Mouse (Mus musculus) CH12.LX (cell line): ENCODE data around the gene Zfp454. TPM values are rescaled to one million over a fixed set of nuclear protein-coding genes. Genes with fewer than 3 reads are reported as not detected.

Experiments used
- DNase-seq: peaks from one replicate; pipeline ENCODE4 v3.0.0-alpha.2; 2013; ENCODE audit errors: extremely low read depth
- H3K27ac ChIP-seq: 2 replicates; pipeline ENCODE4 v1.5.1; 2012; ENCODE audit warnings: low read depth, mild to moderate bottlenecking, control low read depth, moderate library complexity; ENCODE audit not compliant: insufficient read depth
- H3K27me3 ChIP-seq: replicated peaks from 2 replicates; pipeline ENCODE3; 2012; ENCODE audit warnings: inconsistent platforms
- H3K36me3 ChIP-seq, 2 experiments: replicated peaks in 1 of 2; 2 replicates each; pipeline versions ENCODE3 to v1.6.1; 2012; ENCODE audit warnings: inconsistent platforms in 1 of 2, low read length in 1 of 2, mild to moderate bottlenecking in 1 of 2, mixed read lengths in 1 of 2, moderate library complexity in 1 of 2; ENCODE audit not compliant: control insufficient read depth in 1 of 2, insufficient read depth in 1 of 2
- H3K4me1 ChIP-seq, 2 experiments: 2 replicates each; pipeline ENCODE4 v1.6.1; 2012; ENCODE audit warnings: inconsistent platforms in 1 of 2, moderate library complexity in 1 of 2; ENCODE audit not compliant: insufficient read depth in 2 of 2, control insufficient read depth in 1 of 2
- H3K4me2 ChIP-seq: 2 replicates; pipeline ENCODE4 v1.6.1; 2012; ENCODE audit warnings: low read depth, mild to moderate bottlenecking, control low read depth; ENCODE audit not compliant: poor library complexity, insufficient read depth, severe bottlenecking
- H3K4me3 ChIP-seq, 3 experiments: fragments of 150-350 bp in 1 of 3; sonication (generic) in 1 of 3; replicated peaks in 1 of 3; 2 replicates each; pipeline versions ENCODE3 to v1.5.1; 2011 to 2012; ENCODE audit warnings: low read depth in 2 of 3, low read length in 2 of 3, mild to moderate bottlenecking in 2 of 3, moderate library complexity in 2 of 3, control low read depth in 1 of 3, improper control_type of control experiment in 1 of 3, inconsistent platforms in 1 of 3, mixed read lengths in 1 of 3; ENCODE audit not compliant: poor library complexity in 1 of 3
- H3K79me2 ChIP-seq: replicated peaks from 2 replicates; pipeline ENCODE4 v1.6.1; 2012; ENCODE audit warnings: mild to moderate bottlenecking, moderate library complexity; ENCODE audit not compliant: control insufficient read depth, poor library complexity, insufficient read depth, severe bottlenecking; ENCODE audit errors: extremely low read depth
- H3K9ac ChIP-seq: 2 replicates; pipeline ENCODE4 v1.6.1; 2012; ENCODE audit warnings: low read depth, mild to moderate bottlenecking, control low read depth, moderate library complexity; ENCODE audit not compliant: insufficient read depth
- H3K9me3 ChIP-seq: replicated peaks from 2 replicates; pipeline ENCODE3; 2012; ENCODE audit warnings: low read length, inconsistent platforms, mixed read lengths
- CTCF ChIP-seq, 2 experiments: IDR thresholded peaks in 1 of 2; conservative IDR thresholded peaks in 1 of 2; 2 replicates each; pipeline ENCODE4 v1.5.1; 2011 to 2012; ENCODE audit warnings: low read depth in 2 of 2, low read length in 2 of 2, improper control_type of control experiment in 1 of 2, inconsistent platforms in 1 of 2, mild to moderate bottlenecking in 1 of 2, moderate library complexity in 1 of 2
- ELF1 ChIP-seq: IDR thresholded peaks from 2 replicates; pipeline ENCODE4 v1.6.1; 2014; ENCODE audit warnings: low read depth, mild to moderate bottlenecking, inconsistent platforms, low read length, improper control_type of control experiment
- EP300 ChIP-seq: IDR thresholded peaks from 2 replicates; pipeline ENCODE4 v1.6.1; 2011; ENCODE audit warnings: low read length, improper control_type of control experiment
- ETS1 ChIP-seq: conservative IDR thresholded peaks from 2 replicates; pipeline ENCODE4 v1.6.1; 2012; ENCODE audit warnings: low read depth, mild to moderate bottlenecking, inconsistent platforms, low read length, improper control_type of control experiment, moderate library complexity
- IRF4 ChIP-seq: IDR thresholded peaks from 2 replicates; pipeline ENCODE4 v1.6.1; 2014; ENCODE audit warnings: low read depth, mild to moderate bottlenecking, inconsistent platforms, low read length, improper control_type of control experiment
- MYC ChIP-seq: IDR thresholded peaks from 2 replicates; pipeline ENCODE4 v1.6.1; 2011; ENCODE audit warnings: low read depth, mild to moderate bottlenecking, improper control_type of control experiment, low read length
- POLR2A ChIP-seq: IDR thresholded peaks from 2 replicates; pipeline ENCODE4 v1.6.1; 2011; ENCODE audit warnings: low read depth, mild to moderate bottlenecking, improper control_type of control experiment, low read length
- POLR2AphosphoS2 ChIP-seq: IDR thresholded peaks from 2 replicates; pipeline ENCODE4 v1.6.1; 2011; ENCODE audit warnings: low read depth, low read length, improper control_type of control experiment
- SIN3A ChIP-seq: IDR thresholded peaks from 2 replicates; pipeline ENCODE4 v1.6.1; 2012; ENCODE audit warnings: low read length, improper control_type of control experiment, inconsistent platforms
- SMC3 ChIP-seq: IDR thresholded peaks from 2 replicates; pipeline ENCODE4 v1.6.1; 2011; ENCODE audit warnings: low read depth, low read length, improper control_type of control experiment
- TBP ChIP-seq: conservative IDR thresholded peaks from 2 replicates; pipeline ENCODE4 v1.6.1; 2011; ENCODE audit warnings: low read depth, low read length, improper control_type of control experiment
- TCF12 ChIP-seq: IDR thresholded peaks from 2 replicates; pipeline ENCODE4 v1.6.1; 2014; ENCODE audit warnings: low read depth, mild to moderate bottlenecking, inconsistent platforms, low read length, improper control_type of control experiment
- UBTF ChIP-seq: IDR thresholded peaks from 2 replicates; pipeline ENCODE4 v1.6.1; 2012; ENCODE audit warnings: low read depth, mild to moderate bottlenecking, inconsistent platforms, low read length, improper control_type of control experiment, moderate library complexity
- USF1 ChIP-seq: IDR thresholded peaks from 2 replicates; pipeline ENCODE4 v1.6.1; 2014; ENCODE audit warnings: low read depth, mild to moderate bottlenecking, inconsistent platforms, low read length, improper control_type of control experiment
- ZMIZ1 ChIP-seq: IDR thresholded peaks from 2 replicates; pipeline ENCODE4 v1.6.1; 2012; ENCODE audit warnings: low read depth, mild to moderate bottlenecking, inconsistent platforms, low read length, improper control_type of control experiment
- dilution Hi-C: fragments of 300-500 bp; cut with MboI; formaldehyde crosslinking; loops from 2 replicates; pipeline ENCODE4 v1.14.3; 2020; ENCODE audit warnings: low sequenced_read_pairs; ENCODE audit not compliant: extremely low pct_unique_long_range_greater_than_20kb, extremely low pct_ligation_motif_present
- in situ Hi-C: fragments of 300-500 bp; cut with MboI; formaldehyde crosslinking; loops from 3 replicates; pipeline ENCODE4 v1.14.3; 2019; ENCODE audit warnings: low sequenced_read_pairs, low pct_ligation_motif_present, low pct_unique_long_range_greater_than_20kb, mixed read lengths
- polyA plus RNA-seq: library from polyadenylated mRNA; unstranded; fragments of >175 nt; gene quantifications from 2 replicates; pipeline ENCODE4 v1.2.1, GENCODE M21; 2012; ENCODE audit warnings: low read depth; ENCODE audit not compliant: insufficient read length
- total RNA-seq, 2 experiments: library from RNA; depleted of rRNA; stranded (reverse); fragments of 300-350 nt in 1 of 2; fragments of >200 nt in 1 of 2; gene quantifications; 2 replicates each; pipeline ENCODE4 v1.2.3; 2012 to 2014

Gene Zfp454
- total and polyA plus RNA-seq, 3 experiments: not detected

DNA sequence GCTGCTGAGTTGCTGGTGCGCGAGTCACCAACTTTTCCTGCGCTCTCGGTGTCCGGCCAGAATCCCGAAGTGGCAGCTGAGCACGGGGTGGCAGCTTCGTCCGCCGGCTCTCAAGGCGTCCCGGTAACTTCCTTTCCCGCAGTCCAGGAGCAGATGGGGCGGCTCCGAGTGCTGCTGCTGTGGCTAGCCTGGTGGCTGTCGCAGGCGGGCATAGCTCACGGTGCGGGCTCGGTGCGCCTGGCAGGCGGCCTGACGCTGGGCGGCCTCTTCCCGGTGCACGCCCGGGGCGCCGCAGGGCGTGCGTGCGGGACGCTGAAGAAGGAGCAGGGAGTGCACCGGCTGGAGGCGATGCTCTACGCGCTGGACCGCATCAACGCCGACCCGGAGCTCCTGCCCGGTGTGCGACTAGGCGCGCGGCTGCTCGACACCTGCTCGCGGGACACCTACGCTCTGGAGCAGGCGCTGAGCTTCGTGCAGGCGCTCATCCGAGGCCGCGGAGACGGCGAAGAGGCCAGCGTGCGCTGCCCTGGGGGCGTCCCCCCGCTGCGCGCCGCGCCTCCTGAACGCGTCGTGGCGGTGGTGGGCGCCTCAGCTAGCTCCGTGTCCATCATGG lies 36.4 kb downstream of the Zfp454 start:
- peaks cover 17% of the 10 kb centered on the region for H3K9me3 ChIP-seq
- H3K4me3 ChIP-seq: peak overlapping the region in 2 of 3 experiments; percentile 9 to 10
- no peak overlapping the region for H3K27ac ChIP-seq
- peak overlapping the region; percentile 76 for H3K4me2 ChIP-seq
- no peak overlapping the region for H3K9ac ChIP-seq
- TF ChIP-seq CTCF (conservative IDR thresholded peaks at IDR 0.05 in 1 of 2, IDR thresholded peaks at IDR 0.05 in 1 of 2; ENCODE audit: low read depth in 2 of 2, low read length in 2 of 2): no peak
- TF ChIP-seq SMC3: no peak
- no peak for TF ChIP-seq USF1
- TF ChIP-seq UBTF: peak; percentile 57; the same call in 1 of the 2 replicates
- TF ChIP-seq, all 38 proteins: peak for 1
- Histone ChIP-seq H3K4me1 (peaks cover 19 to 42% of the 10 kb centered on the region in 2 experiments), H3K36me3 (no peaks in the 10 kb centered on the region), H3K79me2 (no peaks in the 10 kb centered on the region), H3K27me3 (peaks cover 19% of the 10 kb centered on the region)
- dilution Hi-C loops (no loop called here), in situ Hi-C loops (no loop called here)
- no peak for DNase-seq

DNA sequence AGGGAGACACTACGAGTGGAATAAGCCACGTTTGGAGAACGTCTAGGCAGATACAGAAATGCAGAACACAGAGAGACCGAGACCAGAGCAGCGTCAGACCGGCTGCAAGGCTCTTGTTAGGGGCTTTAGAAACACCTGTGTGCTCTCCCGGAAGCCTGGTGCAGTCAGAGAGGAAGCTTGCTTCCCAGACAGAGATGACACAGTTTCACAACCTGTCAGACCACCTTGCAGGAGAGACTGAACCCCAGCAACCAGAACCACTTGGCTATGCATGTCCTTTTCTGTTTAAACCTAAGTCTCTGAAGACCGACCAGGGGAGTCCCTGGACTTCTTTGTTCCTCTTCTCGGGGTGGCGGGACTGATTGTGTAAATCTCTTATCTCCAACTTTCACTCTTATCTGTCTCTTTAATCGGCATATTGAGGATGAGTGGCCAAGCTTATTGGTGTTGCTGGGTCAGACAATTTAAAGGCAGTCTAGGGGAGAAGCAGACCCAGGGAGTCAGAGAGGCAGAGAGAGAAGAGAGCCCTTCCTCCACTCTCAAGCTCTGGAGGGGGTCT lies 37.2 kb downstream of the Zfp454 start, which contains the start of gene Grm6:
Gene Grm6, plus strand, starts transcription at position 509 of the 559 bp plus-strand sequence.
- H3K36me3 ChIP-seq: no peaks in the 10 kb centered on the region
- H3K27me3 ChIP-seq: peaks cover 19% of the 10 kb centered on the region
- peak within 1 kb of the TSS; percentile 12 to 30 (median 28) for H3K4me3 ChIP-seq
- H3K4me1 ChIP-seq: peaks cover 19 to 44% of the 10 kb centered on the region in 2 experiments
- in situ Hi-C loops: no loop called here
- TF ChIP-seq ELF1 (peak; percentile 60; the same call in 1 of the 2 replicates), TBP (peak; percentile 69), ETS1 (peak; percentile 86), POLR2AphosphoS2 (no peak), EP300 (peak; percentile 95), SMC3 (no peak), MYC (peak; percentile 34; the same call in 1 of the 2 replicates), POLR2A (peak; percentile 42; the same call in 1 of the 2 replicates), SIN3A (peak; percentile 45), IRF4 (peak; percentile 90), ZMIZ1 (no peak), TCF12 (peak; percentile 99)
- TF ChIP-seq, all 38 proteins: peak for 9
- Histone ChIP-seq H3K9me3 (peaks cover 17% of the 10 kb centered on the region), H3K9ac (no peak within 1 kb of the TSS), H3K27ac (no peak within 1 kb of the TSS), H3K79me2 (no peaks in the 10 kb centered on the region), H3K4me2 (peak within 1 kb of the TSS; percentile 76)
- dilution Hi-C loops: no loop called here
- peak; percentile 93 for DNase-seq
